Mouse (Mus musculus) mesoderm, embryonic 11.5 days (tissue): ENCODE data around the gene Mettl18.

ENCODE experiments used
- DNase-seq: peaks from one replicate; pipeline ENCODE4 v3.0.0-alpha.2; 2012; ENCODE audit warnings: low read depth, low spot score

Mettl18 gene

GRCm38 (mm10) chr1:164043549-164043948 lies 48.9 kb downstream of the Mettl18 start:
- no peak for DNase-seq
